Mouse (Mus musculus): ENCODE data around the gene Foxn1.

Foxn1 gene

GRCm38 (mm10) chr11:78386508-78387043 is at the start of gene Foxn1:
TSS of gene Foxn1 (minus strand) at chr11:78386558.
- DNase-seq, result no peak

GRCm38 (mm10) chr11:78435776-78436349 is 49.5 kb upstream of the Foxn1 start:
- no peak for DNase-seq

- DNase-seq, result no peak
Observed at GRCm38 (mm10) chr11:78434052-78434451, 47.7 kb upstream of the Foxn1 start.

- no peak for DNase-seq
Observed at GRCm38 (mm10) chr11:78431176-78431575, 44.8 kb upstream of the Foxn1 start.

GRCm38 (mm10) chr11:78430195-78430878 is 44.0 kb upstream of the Foxn1 start:
- no peak for DNase-seq

- no peak for DNase-seq
Observed at GRCm38 (mm10) chr11:78428309-78428708, 42.0 kb upstream of the Foxn1 start.

- DNase-seq, result no peak
Observed at GRCm38 (mm10) chr11:78427655-78428054, 41.3 kb upstream of the Foxn1 start.

GRCm38 (mm10) chr11:78425572-78425971 is 39.2 kb upstream of the Foxn1 start:
- no peak for DNase-seq

GRCm38 (mm10) chr11:78424352-78424751 is 38.0 kb upstream of the Foxn1 start:
- DNase-seq, result no peak

GRCm38 (mm10) chr11:78422055-78422819 is 35.9 kb upstream of the Foxn1 start, which contains the start of gene Slc13a2:
TSS of gene Slc13a2 (minus strand) at chr11:78422217.
- DNase-seq, result no peak

- DNase-seq, result no peak
Observed at GRCm38 (mm10) chr11:78421201-78422009, 35.0 kb upstream of the Foxn1 start.

- no peak for DNase-seq
Observed at GRCm38 (mm10) chr11:78420263-78420889, 34.0 kb upstream of the Foxn1 start.

- DNase-seq, result no peak
Observed at GRCm38 (mm10) chr11:78416854-78417253, 30.5 kb upstream of the Foxn1 start.

- DNase-seq, result no peak
Observed at GRCm38 (mm10) chr11:78412861-78413260, 26.5 kb upstream of the Foxn1 start.

GRCm38 (mm10) chr11:78412324-78412850 is 26.0 kb upstream of the Foxn1 start:
- no peak for DNase-seq

GRCm38 (mm10) chr11:78411606-78412323 is 25.4 kb upstream of the Foxn1 start:
- peak; percentile 19 for DNase-seq

GRCm38 (mm10) chr11:78408256-78409240 is 22.2 kb upstream of the Foxn1 start:
- no peak for DNase-seq

GRCm38 (mm10) chr11:78402062-78402461 is 15.7 kb upstream of the Foxn1 start:
- no peak for DNase-seq

- DNase-seq, result no peak
Observed at GRCm38 (mm10) chr11:78401469-78401868, 15.1 kb upstream of the Foxn1 start.

- no peak for DNase-seq
Observed at GRCm38 (mm10) chr11:78400936-78401335, 14.6 kb upstream of the Foxn1 start.

All from cerebellum, adult 8-10 months (tissue).